Mouse (Mus musculus) ES-E14 (cell line): Measurements from ENCODE around the gene Kcna2. TPM values are rescaled to one million over a fixed set of nuclear protein-coding genes. Genes with fewer than 3 reads are reported as not detected.

Source experiments
- DNase-seq: peaks from one replicate; pipeline ENCODE4 v3.0.0-alpha.2; 2013; ENCODE audit warnings: low read depth, low spot score
- H3K27ac ChIP-seq: 2 replicates; pipeline ENCODE4 v1.5.1; 2012; ENCODE audit warnings: low read depth, mild to moderate bottlenecking, low read length, moderate library complexity, mixed read lengths; ENCODE audit not compliant: poor library complexity, insufficient read depth, severe bottlenecking
- H3K36me3 ChIP-seq: 2 replicates; pipeline ENCODE4 v1.6.1; 2012; ENCODE audit warnings: mild to moderate bottlenecking, low read length, moderate library complexity, mixed read lengths; ENCODE audit not compliant: control insufficient read depth, poor library complexity, insufficient read depth, severe bottlenecking
- H3K4me1 ChIP-seq, 2 experiments: fragments of 150-350 bp in 1 of 2; sonication (generic) in 1 of 2; 2 replicates each; pipeline ENCODE4 v1.6.1; 2012; ENCODE audit warnings: low read length in 2 of 2, mild to moderate bottlenecking in 1 of 2, mixed read lengths in 1 of 2; ENCODE audit not compliant: control insufficient read depth in 2 of 2, insufficient read depth in 2 of 2, poor library complexity in 1 of 2
- H3K4me3 ChIP-seq, 2 experiments: fragments of 150-350 bp in 1 of 2; sonication (generic) in 1 of 2; 2 replicates each; pipeline ENCODE4 v1.5.1; 2012; ENCODE audit warnings: low read length in 2 of 2, low read depth in 1 of 2, mild to moderate bottlenecking in 1 of 2, mixed read lengths in 1 of 2; ENCODE audit not compliant: insufficient read depth in 1 of 2, poor library complexity in 1 of 2, severe bottlenecking in 1 of 2
- H3K9ac ChIP-seq: 2 replicates; pipeline ENCODE4 v1.6.1; 2012; ENCODE audit warnings: low read depth, mild to moderate bottlenecking, low read length, mixed read lengths; ENCODE audit not compliant: poor library complexity, insufficient read depth, severe bottlenecking
- H3K9me3 ChIP-seq: fragments of 150-350 bp; sonication (generic); 2 replicates; pipeline ENCODE4 v1.6.1; 2012; ENCODE audit warnings: low read depth, mild to moderate bottlenecking, low read length; ENCODE audit not compliant: control insufficient read depth, insufficient read depth
- CHD2 ChIP-seq: IDR thresholded peaks from 2 replicates; pipeline ENCODE4 v1.6.1; 2014; ENCODE audit warnings: mild to moderate bottlenecking, low read depth, low read length, inconsistent platforms
- HCFC1 ChIP-seq: IDR thresholded peaks from 2 replicates; pipeline ENCODE4 v1.6.1; 2012; ENCODE audit warnings: low read length, inconsistent platforms, borderline replicate concordance; ENCODE audit not compliant: insufficient read depth
- MAFK ChIP-seq: IDR thresholded peaks from 2 replicates; pipeline ENCODE4 v1.6.1; 2014; ENCODE audit warnings: mild to moderate bottlenecking, low read depth, low read length, inconsistent platforms; ENCODE audit not compliant: insufficient read depth
- ZC3H11A ChIP-seq: IDR thresholded peaks from 2 replicates; pipeline ENCODE4 v1.6.1; 2012; ENCODE audit warnings: low read depth, mild to moderate bottlenecking, inconsistent platforms, low read length, borderline replicate concordance
- ZNF384 ChIP-seq: IDR thresholded peaks from 2 replicates; pipeline ENCODE4 v1.6.1; 2012; ENCODE audit warnings: low read depth, low read length, inconsistent platforms
- in situ Hi-C, 2 experiments: fragments of 600-800 bp; cut with MboI; formaldehyde crosslinking; loops; one replicate each; pipeline ENCODE4 v1.15.1; 2025; ENCODE audit warnings: low sequenced_read_pairs in 2 of 2, inconsistent platforms in 1 of 2; ENCODE audit not compliant: unreplicated experiment in 2 of 2
- total RNA-seq: library from RNA; depleted of rRNA; stranded (reverse); fragments of 300-350 nt; gene quantifications from 2 replicates; pipeline ENCODE4 v1.2.3, GENCODE M21; 2012; rRNA removed

The Kcna2 gene
- under 0.01 TPM in 1 of 2 replicates, not detected in the other for total RNA-seq

- Histone ChIP-seq H3K36me3 (no peaks in the 10 kb centered on the region), H3K27ac (no peak within 1 kb of the TSS), H3K4me1 (peaks cover 0 to 5% of the 10 kb centered on the region in 2 experiments; a peak in 1 of 4 replicates), H3K4me3 (peak within 1 kb of the TSS; percentile 63 to 65), H3K9me3 (no peaks in the 10 kb centered on the region), H3K9ac (no peak within 1 kb of the TSS)
- in situ Hi-C loops: no loop called here
- DNase-seq: no peak
- TF ChIP-seq MAFK: no peak
- no peak for TF ChIP-seq HCFC1
- no peak for TF ChIP-seq ZNF384
- TF ChIP-seq ZC3H11A: no peak
- TF ChIP-seq CHD2: no peak
Observed at GRCm38 (mm10) chr3:107100811-107101455, at the start of gene Kcna2. Gene Kcna2 (plus strand): TSS chr3:107101146.

GRCm38 (mm10) chr3:107061468-107061867 is 39.5 kb upstream of the Kcna2 start:
- in situ Hi-C loops: no loop called here
- no peaks in the 10 kb centered on the region for H3K9me3 ChIP-seq
- H3K4me1 ChIP-seq: no peaks in the 10 kb centered on the region; a peak in 1 of 4 replicates
- H3K36me3 ChIP-seq: no peaks in the 10 kb centered on the region
- H3K9ac ChIP-seq: no peak overlapping the region
- TF ChIP-seq CHD2 (no peak), HCFC1 (no peak), MAFK (no peak), ZC3H11A (no peak), ZNF384 (no peak)
- H3K4me3 ChIP-seq: no peak overlapping the region
- no peak for DNase-seq
- H3K27ac ChIP-seq: no peak overlapping the region

DNA sequence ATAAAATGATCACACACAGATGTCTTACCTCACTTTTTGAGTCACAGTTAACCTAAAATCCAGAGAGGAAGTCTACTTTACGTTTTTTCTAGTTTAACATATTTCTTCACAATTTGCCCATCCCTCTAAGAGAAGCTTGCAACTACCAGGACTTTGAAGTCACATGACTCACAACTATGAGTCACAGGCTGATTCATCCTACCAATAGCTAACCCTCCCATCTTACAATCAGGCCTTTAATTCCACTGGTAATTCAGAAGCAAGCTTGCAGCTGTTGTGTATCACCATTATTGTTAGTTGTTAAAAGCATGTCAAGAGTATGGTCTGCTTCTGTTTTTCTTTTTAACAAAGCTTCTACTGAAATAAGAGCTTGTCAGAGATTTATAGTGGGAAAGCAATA is 38.2 kb upstream of the Kcna2 start:
- Histone ChIP-seq H3K9me3 (no peaks in the 10 kb centered on the region), H3K27ac (no peak overlapping the region), H3K4me3 (no peak overlapping the region), H3K9ac (no peak overlapping the region), H3K4me1 (no peaks in the 10 kb centered on the region; a peak in 1 of 4 replicates), H3K36me3 (no peaks in the 10 kb centered on the region)
- TF ChIP-seq ZNF384: no peak
- TF ChIP-seq HCFC1: no peak
- no peak for TF ChIP-seq MAFK
- no peak for TF ChIP-seq CHD2
- no peak for TF ChIP-seq ZC3H11A
- no peak for DNase-seq
- in situ Hi-C loops: no loop called here

DNA sequence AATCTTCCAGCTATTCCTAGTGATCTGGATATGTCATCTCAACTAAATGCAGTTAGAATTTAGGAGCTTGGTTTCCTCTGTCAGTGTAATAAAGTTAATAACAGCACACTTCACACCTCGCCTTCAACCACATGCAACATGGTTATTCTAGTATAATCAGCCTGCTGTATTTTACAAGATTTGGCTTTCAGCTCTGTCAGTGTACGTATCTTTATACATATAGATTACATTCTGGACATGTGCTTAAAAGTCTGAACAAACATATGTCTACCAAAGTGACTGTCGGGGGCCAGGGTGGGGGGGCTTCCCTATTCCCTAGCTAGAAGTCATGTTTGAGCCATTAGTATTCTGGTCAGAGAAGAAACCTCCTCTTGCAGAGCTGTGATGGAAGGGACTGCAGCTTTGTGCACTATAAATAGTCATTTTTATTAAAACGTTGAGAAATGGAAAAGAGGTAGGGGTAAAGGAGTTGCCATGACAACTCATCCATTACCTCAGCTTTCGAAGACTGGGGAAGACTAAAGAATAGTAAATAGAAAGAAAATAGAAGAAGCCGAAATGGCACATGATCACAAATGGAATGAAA is 35.3 kb upstream of the Kcna2 start:
- in situ Hi-C loops: no loop called here
- Histone ChIP-seq H3K9ac (no peak overlapping the region), H3K27ac (no peak overlapping the region), H3K4me3 (no peak overlapping the region), H3K4me1 (no peaks in the 10 kb centered on the region; a peak in 1 of 4 replicates), H3K36me3 (no peaks in the 10 kb centered on the region), H3K9me3 (no peaks in the 10 kb centered on the region)
- no peak for DNase-seq
- no peak for TF ChIP-seq ZNF384
- no peak for TF ChIP-seq MAFK
- no peak for TF ChIP-seq HCFC1
- TF ChIP-seq CHD2: no peak
- TF ChIP-seq ZC3H11A: no peak
